Mouse (Mus musculus) liver, embryonic 14.5 days (tissue): ENCODE measurements around the gene Slf2.

Experiments
- CTCF ChIP-seq: IDR thresholded peaks from 2 replicates; pipeline ENCODE4 v1.5.1; 2016; ENCODE audit warnings: antibody characterized with exemption, low read depth, control low read depth
- EP300 ChIP-seq: IDR thresholded peaks from 2 replicates; pipeline ENCODE4 v1.6.1; 2016; ENCODE audit warnings: antibody characterized with exemption, low read depth

DNA sequence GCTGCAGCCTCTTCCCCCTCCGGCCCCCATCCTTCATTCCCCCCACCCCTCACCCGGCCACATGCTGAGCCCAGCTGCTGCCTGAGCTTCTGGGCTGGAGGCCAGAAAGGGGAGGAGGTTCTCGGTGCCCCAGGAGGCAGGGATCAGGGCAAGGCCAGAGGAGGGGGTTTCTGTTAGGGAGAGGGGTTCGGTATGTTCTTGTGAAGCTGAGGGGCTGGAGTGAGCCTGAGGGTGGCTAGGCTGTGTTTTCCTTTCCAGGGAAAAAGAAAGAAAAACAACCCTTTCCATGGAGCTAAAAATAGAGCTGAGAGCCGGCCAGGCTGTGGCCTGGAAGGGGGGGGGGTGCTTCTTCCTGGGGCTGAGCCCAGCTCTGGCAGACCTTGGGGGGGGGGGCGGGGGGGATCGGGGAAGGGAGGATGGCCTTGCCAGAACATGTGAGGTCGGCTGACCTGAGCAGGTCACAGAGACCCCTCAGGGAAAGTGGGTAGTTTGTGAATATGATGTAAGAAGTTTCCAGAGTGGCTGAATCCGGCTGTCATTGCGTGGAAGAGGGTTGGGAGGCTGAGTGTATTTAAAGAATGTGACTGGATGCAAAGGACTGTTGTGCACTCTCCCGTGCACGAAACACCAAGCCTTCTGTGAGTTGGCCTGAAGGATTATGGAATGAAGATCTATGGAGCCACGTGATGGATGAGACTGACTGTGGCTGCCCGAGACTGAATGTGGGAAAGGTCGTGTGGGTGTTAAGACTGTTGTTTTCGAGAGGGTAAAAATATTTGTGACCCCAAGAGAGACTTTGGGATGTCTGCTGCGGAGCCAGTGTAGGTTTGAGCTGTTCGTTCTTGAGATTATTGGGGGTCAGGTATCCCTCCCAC lies 85.6 kb downstream of the Slf2 start:
- no peak for TF ChIP-seq CTCF
- TF ChIP-seq EP300: no peak
